Mouse (Mus musculus): ENCODE results near the gene Mpdz. TPM values are rescaled to one million over a fixed set of nuclear protein-coding genes. Genes with fewer than 3 reads are reported as not detected.

Mpdz gene
- polyA plus RNA-seq, 1 experiment, result 15.4 TPM

GRCm38 (mm10) chr4:81333628-81333991 lies 109.0 kb downstream of the Mpdz start:
- TF ChIP-seq CTCF (IDR thresholded peaks at IDR 0.05; ENCODE audit: insufficient read depth, low read length), result no peak
- TF ChIP-seq POLR2A (IDR thresholded peaks at IDR 0.05; ENCODE audit: borderline replicate concordance, extremely low read depth, low read depth, low read length), result no peak

GRCm38 (mm10) chr4:81332901-81333627 lies 109.6 kb downstream of the Mpdz start:
- Histone ChIP-seq H3K4me1 (ENCODE audit: control insufficient read depth, insufficient read depth, low read length) (no peaks in the 10 kb centered on the region), H3K4me3 (replicated peaks; ENCODE audit: extremely low read depth, low read depth, low read length) (no peak overlapping the region)
- no peak for DNase-seq
- WGBS, result 80% methylated on average over 11 of the region's 11 CpGs
- TF ChIP-seq POLR2A (IDR thresholded peaks at IDR 0.05; ENCODE audit: borderline replicate concordance, extremely low read depth, low read depth, low read length), result no peak
- no peak for TF ChIP-seq CTCF (IDR thresholded peaks at IDR 0.05; ENCODE audit: insufficient read depth, low read length)

More at GRCm38 (mm10) chr4:81333628-81333991, 109.0 kb downstream of the Mpdz start:
- 89% methylated on average over 2 of the region's 2 CpGs for WGBS
- Histone ChIP-seq H3K4me1 (ENCODE audit: control insufficient read depth, insufficient read depth, low read length) (no peaks in the 10 kb centered on the region), H3K4me3 (replicated peaks; ENCODE audit: extremely low read depth, low read depth, low read length) (no peak overlapping the region)
- DNase-seq, result no peak

- Histone ChIP-seq H3K4me1 (ENCODE audit: control insufficient read depth, insufficient read depth, low read length) (no peaks in the 10 kb centered on the region), H3K4me3 (replicated peaks; ENCODE audit: extremely low read depth, low read depth, low read length) (no peak overlapping the region)
- TF ChIP-seq POLR2A (IDR thresholded peaks at IDR 0.05; ENCODE audit: borderline replicate concordance, extremely low read depth, low read depth, low read length) (no peak), CTCF (IDR thresholded peaks at IDR 0.05; ENCODE audit: insufficient read depth, low read length) (no peak)
- 69% methylated on average over 6 of the region's 6 CpGs for WGBS
- no peak for DNase-seq
Measured at GRCm38 (mm10) chr4:81332439-81332841, 110.2 kb downstream of the Mpdz start.

- no peak for TF ChIP-seq CTCF (IDR thresholded peaks at IDR 0.05; ENCODE audit: insufficient read depth, low read length)
- no peak for TF ChIP-seq POLR2A (IDR thresholded peaks at IDR 0.05; ENCODE audit: borderline replicate concordance, extremely low read depth, low read depth, low read length)
- Histone ChIP-seq H3K4me3 (replicated peaks; ENCODE audit: extremely low read depth, low read depth, low read length) (no peak overlapping the region), H3K4me1 (ENCODE audit: control insufficient read depth, insufficient read depth, low read length) (no peaks in the 10 kb centered on the region)
- no peak for DNase-seq
- WGBS, result 92% methylated on average over 2 of the region's 2 CpGs
Measured at GRCm38 (mm10) chr4:81327694-81328093, 114.9 kb downstream of the Mpdz start.

GRCm38 (mm10) chr4:81323853-81324252 lies 118.8 kb downstream of the Mpdz start:
- no peak for DNase-seq
- Histone ChIP-seq H3K4me3 (replicated peaks; ENCODE audit: extremely low read depth, low read depth, low read length) (no peak overlapping the region), H3K4me1 (ENCODE audit: control insufficient read depth, insufficient read depth, low read length) (no peaks in the 10 kb centered on the region)
- no peak for TF ChIP-seq POLR2A (IDR thresholded peaks at IDR 0.05; ENCODE audit: borderline replicate concordance, extremely low read depth, low read depth, low read length)
- no peak for TF ChIP-seq CTCF (IDR thresholded peaks at IDR 0.05; ENCODE audit: insufficient read depth, low read length)
- WGBS, result 90% methylated on average over 4 of the region's 4 CpGs

- Histone ChIP-seq H3K4me1 (ENCODE audit: control insufficient read depth, insufficient read depth, low read length) (no peaks in the 10 kb centered on the region), H3K4me3 (replicated peaks; ENCODE audit: extremely low read depth, low read depth, low read length) (no peak overlapping the region)
- WGBS, result 84% methylated on average over 3 of the region's 3 CpGs
- no peak for DNase-seq
- TF ChIP-seq CTCF (IDR thresholded peaks at IDR 0.05; ENCODE audit: insufficient read depth, low read length) (no peak), POLR2A (IDR thresholded peaks at IDR 0.05; ENCODE audit: borderline replicate concordance, extremely low read depth, low read depth, low read length) (no peak)
Measured at GRCm38 (mm10) chr4:81322232-81322631, 120.4 kb downstream of the Mpdz start.

- H3K4me3 ChIP-seq (replicated peaks; ENCODE audit: extremely low read depth, low read depth, low read length), result no peak overlapping the region
- WGBS, result 49% methylated on average over 5 of the region's 5 CpGs
- TF ChIP-seq CTCF (IDR thresholded peaks at IDR 0.05; ENCODE audit: insufficient read depth, low read length) (no peak), POLR2A (IDR thresholded peaks at IDR 0.05; ENCODE audit: borderline replicate concordance, extremely low read depth, low read depth, low read length) (no peak)
- DNase-seq, result no peak
- peaks cover 7% of the 10 kb centered on the region for H3K4me1 ChIP-seq (ENCODE audit: control insufficient read depth, insufficient read depth, low read length)
Measured at GRCm38 (mm10) chr4:81314618-81315017, 128.0 kb downstream of the Mpdz start.

- DNase-seq, result no peak
- TF ChIP-seq POLR2A (IDR thresholded peaks at IDR 0.05; ENCODE audit: borderline replicate concordance, extremely low read depth, low read depth, low read length), result no peak
- TF ChIP-seq CTCF (IDR thresholded peaks at IDR 0.05; ENCODE audit: insufficient read depth, low read length), result no peak
Measured at GRCm38 (mm10) chr4:81313246-81313645, 129.4 kb downstream of the Mpdz start.

GRCm38 (mm10) chr4:81310168-81310474 lies 132.5 kb downstream of the Mpdz start:
- WGBS, result 35% methylated on average over 2 of the region's 2 CpGs

More at GRCm38 (mm10) chr4:81313246-81313645, 129.4 kb downstream of the Mpdz start:
- Histone ChIP-seq H3K4me1 (ENCODE audit: control insufficient read depth, insufficient read depth, low read length) (peaks cover 7% of the 10 kb centered on the region), H3K4me3 (replicated peaks; ENCODE audit: extremely low read depth, low read depth, low read length) (no peak overlapping the region)
- 89% methylated on average over 4 of the region's 4 CpGs for WGBS

GRCm38 (mm10) chr4:81309473-81310167 lies 133.0 kb downstream of the Mpdz start:
- TF ChIP-seq POLR2A (IDR thresholded peaks at IDR 0.05; ENCODE audit: borderline replicate concordance, extremely low read depth, low read depth, low read length) (no peak), CTCF (IDR thresholded peaks at IDR 0.05; ENCODE audit: insufficient read depth, low read length) (no peak)
- peaks cover 4% of the 10 kb centered on the region for H3K4me1 ChIP-seq (ENCODE audit: control insufficient read depth, insufficient read depth, low read length)
- DNase-seq, result no peak
- WGBS, result 49% methylated on average over 12 of the region's 12 CpGs
- H3K4me3 ChIP-seq (replicated peaks; ENCODE audit: extremely low read depth, low read depth, low read length), result no peak overlapping the region

More at GRCm38 (mm10) chr4:81310168-81310474, 132.5 kb downstream of the Mpdz start:
- DNase-seq, result no peak
- Histone ChIP-seq H3K4me3 (replicated peaks; ENCODE audit: extremely low read depth, low read depth, low read length) (no peak overlapping the region), H3K4me1 (ENCODE audit: control insufficient read depth, insufficient read depth, low read length) (peaks cover 7% of the 10 kb centered on the region)
- no peak for TF ChIP-seq POLR2A (IDR thresholded peaks at IDR 0.05; ENCODE audit: borderline replicate concordance, extremely low read depth, low read depth, low read length)
- no peak for TF ChIP-seq CTCF (IDR thresholded peaks at IDR 0.05; ENCODE audit: insufficient read depth, low read length)
